8 mouse cellular contexts compared by ENCODE assay signal in genomic region chr11:59472326-59472677, GRCm38 (mm10). TPM values are rescaled to one million over a fixed set of nuclear protein-coding genes. Genes with fewer than 3 reads are reported as not detected.
A peak's percentile ranks its signal among the peaks of the same experiment; 100 is the strongest.
DNase-seq lines count a peak whose midpoint lies in the region; ATAC-seq lines count a peak whose summit lies in the region.

TSS of gene Zfp867 (minus strand) at chr11:59472474.

- WGBS in hindbrain, embryonic 13.5 days, result 0% methylated on average over 19 of the region's 19 CpGs

- peak within 1 kb of the TSS; percentile 88 for H3K4me3 ChIP-seq in hindbrain, embryonic 13.5 days

- peak; percentile 96 for DNase-seq in R1 (ENCODE audit: low read depth, low spot score)
- peak; percentile 92 to 95 for DNase-seq in cerebellum, postnatal 14 days
- peak; percentile 87 to 90 for DNase-seq in frontal cortex, postnatal 14 days (ENCODE audit: low spot score in 2 of 2)
- DNase-seq in layer of hippocampus, postnatal 14 days (ENCODE audit: low spot score in 2 of 2), result peak; percentile 82 to 90
- peak; percentile 97 for DNase-seq in lung, postnatal 10 days
- peak; percentile 83 for DNase-seq in ovary, postnatal 14 days (ENCODE audit: low spot score)
- DNase-seq in thymus, postnatal 14 days, result peak; percentile 88

- H3K9me3 ChIP-seq in hindbrain, embryonic 13.5 days, result no peaks in the 10 kb centered on the region

- peaks cover 4% of the 10 kb centered on the region; the same call in 1 of the 2 replicates for H3K36me3 ChIP-seq in hindbrain, embryonic 13.5 days

- H3K4me2 ChIP-seq in hindbrain, embryonic 13.5 days, result peak within 1 kb of the TSS; percentile 85

- 0 out of 2 replicates have a peak, but pooled peaks cover 8% of the 10 kb centered on the region for H3K27me3 ChIP-seq in hindbrain, embryonic 13.5 days

- H3K4me1 ChIP-seq in hindbrain, embryonic 13.5 days (replicated peaks), result peaks cover 22% of the 10 kb centered on the region

- peak; percentile 90 for ATAC-seq in hindbrain, embryonic 13.5 days (ENCODE audit: low FRiP score)

- peak within 1 kb of the TSS; percentile 94 for H3K9ac ChIP-seq in hindbrain, embryonic 13.5 days

- peak within 1 kb of the TSS; percentile 85 for H3K27ac ChIP-seq in hindbrain, embryonic 13.5 days

RNA-seq across cellular contexts. Expression of gene Zfp867, which starts in this region (rescaled TPM):
- 12.7 and 13.2 TPM in 2 replicates for polyA plus RNA-seq in hindbrain, embryonic 13.5 days (2015; fragmentation: Nextera tagmentation; extraction: Ambion mirVana)
- total RNA-seq in layer of hippocampus, postnatal 14 days (2021), result 1 to 10 TPM; 3.9 to 4.7 TPM

Comparison
In these comparisons a context has a peak if more than half of its experiments do, and no peak if none do; other contexts are left out.
1. Peak in every context shown above with its lines: DNase-seq, ATAC-seq, H3K4me3 ChIP-seq and H3K27ac ChIP-seq.